Mouse (Mus musculus) MEL (cell line): ENCODE data around the gene Coq8b. TPM values are rescaled to one million over a fixed set of nuclear protein-coding genes. Genes with fewer than 3 reads are reported as not detected.
A peak's percentile ranks its signal among the peaks of the same experiment; 100 is the strongest.

Experiments used
- DNase-seq: peaks from one replicate; pipeline ENCODE4 v3.0.0; 2011; ENCODE audit warnings: low read depth, low spot score
- H3K27ac ChIP-seq: 2 replicates; pipeline ENCODE4 v1.5.1; 2012; ENCODE audit warnings: low read depth, mild to moderate bottlenecking, control low read depth, low read length, moderate library complexity; ENCODE audit not compliant: control insufficient read depth
- H3K27me3 ChIP-seq, 2 experiments: fragments of 150-350 bp in 1 of 2; sonication (generic) in 1 of 2; 2 replicates each; pipeline ENCODE4 v1.6.1; 2012; ENCODE audit warnings: low read length in 2 of 2, mild to moderate bottlenecking in 2 of 2, improper control_type of control experiment in 1 of 2, moderate library complexity in 1 of 2; ENCODE audit not compliant: insufficient read depth in 2 of 2, control insufficient read depth in 1 of 2
- H3K36me3 ChIP-seq, 2 experiments: 2 replicates each; pipeline ENCODE4 v1.6.1; 2012 to 2014; ENCODE audit warnings: low read length in 2 of 2, improper control_type of control experiment in 1 of 2, inconsistent platforms in 1 of 2, mild to moderate bottlenecking in 1 of 2; ENCODE audit not compliant: insufficient read depth in 2 of 2, control insufficient read depth in 1 of 2
- H3K4me1 ChIP-seq, 2 experiments: fragments of 150-350 bp in 1 of 2; sonication (generic) in 1 of 2; 2 replicates each; pipeline ENCODE4 v1.6.1; 2012; ENCODE audit warnings: low read length in 2 of 2, improper control_type of control experiment in 1 of 2, mild to moderate bottlenecking in 1 of 2; ENCODE audit not compliant: insufficient read depth in 2 of 2, control insufficient read depth in 1 of 2
- H3K4me3 ChIP-seq, 2 experiments: fragments of 150-350 bp in 1 of 2; sonication (generic) in 1 of 2; 2 replicates each; pipeline ENCODE4 v1.5.1; 2012; ENCODE audit warnings: low read depth in 2 of 2, low read length in 2 of 2, mild to moderate bottlenecking in 2 of 2, moderate library complexity in 2 of 2, control low read depth in 1 of 2, improper control_type of control experiment in 1 of 2; ENCODE audit not compliant: control insufficient read depth in 1 of 2, insufficient read depth in 1 of 2
- H3K79me2 ChIP-seq: 2 replicates; pipeline ENCODE4 v1.6.1; 2012; ENCODE audit warnings: mild to moderate bottlenecking, low read length, moderate library complexity; ENCODE audit not compliant: control insufficient read depth, poor library complexity, insufficient read depth
- H3K9ac ChIP-seq: 2 replicates; pipeline ENCODE4 v1.6.1; 2012; ENCODE audit warnings: low read depth, mild to moderate bottlenecking, control low read depth, low read length, moderate library complexity; ENCODE audit not compliant: control insufficient read depth, poor library complexity, severe bottlenecking
- H3K9me3 ChIP-seq: fragments of 150-350 bp; sonication (generic); replicated peaks from 2 replicates; pipeline ENCODE4 v1.6.1; 2012; ENCODE audit warnings: mild to moderate bottlenecking, low read length, improper control_type of control experiment, moderate library complexity; ENCODE audit not compliant: insufficient read depth
- BHLHE40 ChIP-seq: IDR thresholded peaks from 2 replicates; pipeline ENCODE4 v1.6.1; 2012; ENCODE audit warnings: low read depth, mild to moderate bottlenecking, inconsistent platforms, low read length, improper control_type of control experiment, borderline replicate concordance
- CHD1 ChIP-seq: IDR thresholded peaks from 2 replicates; pipeline ENCODE4 v1.6.1; 2012; ENCODE audit warnings: low read depth, mild to moderate bottlenecking, inconsistent platforms, low read length, improper control_type of control experiment
- CHD2 ChIP-seq: IDR thresholded peaks from 2 replicates; pipeline ENCODE4 v1.6.1; 2011; ENCODE audit warnings: low read length, improper control_type of control experiment
- CTCF ChIP-seq, 3 experiments: IDR thresholded peaks in 2 of 3; conservative IDR thresholded peaks in 1 of 3; 2 replicates each; pipeline ENCODE4 v1.5.1; 2011 to 2012; ENCODE audit warnings: low read length in 3 of 3, low read depth in 2 of 3, mild to moderate bottlenecking in 2 of 3, improper control_type of control experiment in 1 of 3, inconsistent platforms in 1 of 3, mixed read lengths in 1 of 3, moderate library complexity in 1 of 3; ENCODE audit not compliant: control insufficient read depth in 1 of 3, insufficient read depth in 1 of 3, poor library complexity in 1 of 3, severe bottlenecking in 1 of 3
- E2F4 ChIP-seq: IDR thresholded peaks from 2 replicates; pipeline ENCODE4 v1.6.1; 2011; ENCODE audit warnings: low read depth, low read length, improper control_type of control experiment, borderline replicate concordance
- ELF1 ChIP-seq: IDR thresholded peaks from 2 replicates; pipeline ENCODE4 v1.6.1; 2014; ENCODE audit warnings: low read depth, mild to moderate bottlenecking, inconsistent platforms, low read length, improper control_type of control experiment, moderate library complexity
- EP300 ChIP-seq, 2 experiments: IDR thresholded peaks; 2 replicates each; pipeline ENCODE4 v1.6.1; 2011; ENCODE audit warnings: improper control_type of control experiment in 2 of 2, low read length in 2 of 2, low read depth in 1 of 2, mild to moderate bottlenecking in 1 of 2
- ETS1 ChIP-seq: IDR thresholded peaks from 2 replicates; pipeline ENCODE4 v1.6.1; 2012; ENCODE audit warnings: low read depth, mild to moderate bottlenecking, inconsistent platforms, low read length, improper control_type of control experiment, moderate library complexity
- GABPA ChIP-seq: IDR thresholded peaks from 2 replicates; pipeline ENCODE4 v1.6.1; 2012; ENCODE audit warnings: low read depth, mild to moderate bottlenecking, inconsistent platforms, low read length, improper control_type of control experiment, moderate library complexity
- GATA1 ChIP-seq: IDR thresholded peaks from 2 replicates; pipeline ENCODE4 v1.6.1; 2011; ENCODE audit warnings: low read depth, low read length, improper control_type of control experiment
- HCFC1 ChIP-seq: IDR thresholded peaks from 2 replicates; pipeline ENCODE4 v1.6.1; 2012; ENCODE audit warnings: low read depth, mild to moderate bottlenecking, inconsistent platforms, low read length, improper control_type of control experiment, moderate library complexity
- JUND ChIP-seq: IDR thresholded peaks from 2 replicates; pipeline ENCODE4 v1.6.1; 2011; ENCODE audit warnings: low read depth, mild to moderate bottlenecking, improper control_type of control experiment, low read length
- KAT2A ChIP-seq: conservative IDR thresholded peaks from 2 replicates; pipeline ENCODE4 v1.6.1; 2012; ENCODE audit warnings: low read depth, low read length, improper control_type of control experiment, inconsistent platforms
- MAFK ChIP-seq: IDR thresholded peaks from 2 replicates; pipeline ENCODE4 v1.6.1; 2011; ENCODE audit warnings: low read depth, mild to moderate bottlenecking, low read length, improper control_type of control experiment, borderline replicate concordance
- MAX ChIP-seq: IDR thresholded peaks from 2 replicates; pipeline ENCODE4 v1.6.1; 2011; ENCODE audit warnings: low read length, improper control_type of control experiment
- MEF2A ChIP-seq: IDR thresholded peaks from 2 replicates; pipeline ENCODE4 v1.6.1; 2014; ENCODE audit warnings: low read depth, mild to moderate bottlenecking, inconsistent platforms, low read length, improper control_type of control experiment; ENCODE audit not compliant: poor library complexity, insufficient replicate concordance, severe bottlenecking; ENCODE audit errors: extremely low read depth
- MXI1 ChIP-seq: IDR thresholded peaks from 2 replicates; pipeline ENCODE4 v1.6.1; 2011; ENCODE audit warnings: mild to moderate bottlenecking, low read depth, low read length, improper control_type of control experiment
- MYB ChIP-seq: IDR thresholded peaks from 2 replicates; pipeline ENCODE4 v1.6.1; 2011; ENCODE audit warnings: mild to moderate bottlenecking, low read depth, low read length, improper control_type of control experiment
- MYC ChIP-seq: IDR thresholded peaks from 2 replicates; pipeline ENCODE4 v1.6.1; 2011; ENCODE audit warnings: low read depth, mild to moderate bottlenecking, low read length, improper control_type of control experiment, moderate library complexity
- NELFE ChIP-seq: IDR thresholded peaks from 2 replicates; pipeline ENCODE4 v1.6.1; 2011; ENCODE audit warnings: low read depth, low read length, improper control_type of control experiment
- NRF1 ChIP-seq: IDR thresholded peaks from 2 replicates; pipeline ENCODE4 v1.6.1; 2014; ENCODE audit warnings: low read depth, mild to moderate bottlenecking, inconsistent platforms, low read length, improper control_type of control experiment, moderate library complexity; ENCODE audit not compliant: poor library complexity, insufficient read depth, severe bottlenecking
- POLR2A ChIP-seq, 2 experiments: IDR thresholded peaks; 2 replicates each; pipeline ENCODE4 v1.6.1; 2011 to 2012; ENCODE audit warnings: low read length in 2 of 2, mild to moderate bottlenecking in 2 of 2, control low read depth in 1 of 2, improper control_type of control experiment in 1 of 2, low read depth in 1 of 2, moderate library complexity in 1 of 2; ENCODE audit not compliant: control insufficient read depth in 1 of 2, insufficient read depth in 1 of 2, poor library complexity in 1 of 2
- POLR2AphosphoS5 ChIP-seq: IDR thresholded peaks from 2 replicates; pipeline ENCODE4 v1.6.1; 2012; ENCODE audit warnings: low read depth, borderline replicate concordance, mild to moderate bottlenecking, inconsistent platforms, low read length, moderate library complexity, mixed read lengths
- RAD21 ChIP-seq: IDR thresholded peaks from 2 replicates; pipeline ENCODE4 v1.6.1; 2011; ENCODE audit warnings: mild to moderate bottlenecking, low read depth, low read length, improper control_type of control experiment
- RCOR1 ChIP-seq: IDR thresholded peaks from 2 replicates; pipeline ENCODE4 v1.6.1; 2012; ENCODE audit warnings: low read depth, mild to moderate bottlenecking, inconsistent platforms, low read length, improper control_type of control experiment
- SIN3A ChIP-seq: IDR thresholded peaks from 2 replicates; pipeline ENCODE4 v1.6.1; 2012; ENCODE audit warnings: low read length, improper control_type of control experiment, inconsistent platforms
- TAL1 ChIP-seq: IDR thresholded peaks from 2 replicates; pipeline ENCODE4 v1.6.1; 2012; ENCODE audit warnings: mild to moderate bottlenecking, inconsistent platforms, low read length, moderate library complexity, mixed read lengths
- TBP ChIP-seq: IDR thresholded peaks from 2 replicates; pipeline ENCODE4 v1.8.0; 2011; ENCODE audit warnings: low read depth, low read length, improper control_type of control experiment
- TCF12 ChIP-seq: IDR thresholded peaks from 2 replicates; pipeline ENCODE4 v1.6.1; 2014; ENCODE audit warnings: low read depth, mild to moderate bottlenecking, inconsistent platforms, low read length, improper control_type of control experiment, moderate library complexity
- UBTF ChIP-seq: IDR thresholded peaks from 2 replicates; pipeline ENCODE4 v1.6.1; 2012; ENCODE audit warnings: low read depth, mild to moderate bottlenecking, inconsistent platforms, low read length, improper control_type of control experiment, moderate library complexity, borderline replicate concordance; ENCODE audit not compliant: insufficient read depth
- USF2 ChIP-seq, 2 experiments: IDR thresholded peaks; 2 replicates each; pipeline ENCODE4 v1.6.1; 2011 to 2012; ENCODE audit warnings: improper control_type of control experiment in 2 of 2, low read length in 2 of 2, borderline replicate concordance in 1 of 2, inconsistent platforms in 1 of 2, low read depth in 1 of 2, mild to moderate bottlenecking in 1 of 2; ENCODE audit not compliant: insufficient read depth in 1 of 2
- ZC3H11A ChIP-seq: IDR thresholded peaks from 2 replicates; pipeline ENCODE4 v1.6.1; 2012; ENCODE audit warnings: low read depth, mild to moderate bottlenecking, inconsistent platforms, low read length, improper control_type of control experiment
- ZKSCAN1 ChIP-seq: IDR thresholded peaks from 2 replicates; pipeline ENCODE4 v1.6.1; 2012; ENCODE audit warnings: low read depth, mild to moderate bottlenecking, inconsistent platforms, low read length, improper control_type of control experiment, moderate library complexity
- ZMIZ1 ChIP-seq: IDR thresholded peaks from 2 replicates; pipeline ENCODE4 v1.6.1; 2012; ENCODE audit warnings: low read depth, mild to moderate bottlenecking, inconsistent platforms, low read length, improper control_type of control experiment, moderate library complexity
- ZNF384 ChIP-seq: IDR thresholded peaks from 2 replicates; pipeline ENCODE4 v1.6.1; 2012; ENCODE audit warnings: low read depth, mild to moderate bottlenecking, inconsistent platforms, low read length, improper control_type of control experiment
- polyA plus RNA-seq, 2 experiments: library from polyadenylated mRNA; stranded (reverse) in 1 of 2; unstranded in 1 of 2; fragments of >175 nt in 1 of 2; fragments of >200 nt in 1 of 2; gene quantifications; 2 replicates each; pipeline versions ENCODE4 v1.2.1 to v1.2.4; 2012; ENCODE audit warnings: low replicate concordance in 2 of 2, low read depth in 1 of 2; ENCODE audit not compliant: insufficient read length in 2 of 2, insufficient read depth in 1 of 2, missing spikeins in 1 of 2
- total RNA-seq: library from RNA; depleted of rRNA; stranded (reverse); fragments of 300-350 nt; gene quantifications from 2 replicates; pipeline ENCODE4 v1.2.3, GENCODE M21; 2012

The Coq8b gene
- total and polyA plus RNA-seq, 3 experiments: 13.8 to 22.7 TPM; not detected in 1

GRCm38 (mm10) chr7:27258205-27258899 is 25.5 kb downstream of the Coq8b start, which contains the start of gene Numbl:
Gene Numbl, plus strand, starts transcription at chr7:27258433.
- Histone ChIP-seq H3K9ac (peak within 1 kb of the TSS; percentile 79), H3K4me1 (peaks cover 13 to 43% of the 10 kb centered on the region in 2 experiments), H3K36me3 (peaks cover 0 to 32% of the 10 kb centered on the region in 2 experiments; a peak in 2 of 4 replicates), H3K9me3 (no peaks in the 10 kb centered on the region), H3K79me2 (no peaks in the 10 kb centered on the region; the same call in 1 of the 2 replicates), H3K27ac (peak within 1 kb of the TSS; percentile 88), H3K27me3 (no peaks in the 10 kb centered on the region), H3K4me3 (peak within 1 kb of the TSS; percentile 78 to 92)
- peak; percentile 94 for DNase-seq
- TF ChIP-seq NRF1 (no peak), BHLHE40 (no peak), ETS1 (no peak), MAFK (peak; percentile 29; the same call in 1 of the 2 replicates), UBTF (no peak), GABPA (peak; percentile 86), ZKSCAN1 (no peak), ZNF384 (no peak), GATA1 (no peak), NELFE (0 out of 2 replicates have a peak, but pooled peaks have one; percentile 23), CHD1 (no peak), RAD21 (no peak), MAX (no peak), TCF12 (no peak), USF2 (IDR thresholded peaks at IDR 0.05; ENCODE audit: borderline replicate concordance in 1 of 2, insufficient read depth in 1 of 2, low read depth in 1 of 2, low read length in 2 of 2) (no peak), MEF2A (no peak), TAL1 (no peak), HCFC1 (peak; percentile 62), CTCF (IDR thresholded peaks at IDR 0.05 in 2 of 3, conservative IDR thresholded peaks at IDR 0.05 in 1 of 3; ENCODE audit: control insufficient read depth in 1 of 3, insufficient read depth in 1 of 3, low read depth in 2 of 3, low read length in 3 of 3, poor library complexity in 1 of 3, severe bottlenecking in 1 of 3) (no peak), KAT2A (no peak), POLR2AphosphoS5 (no peak), SIN3A (peak; percentile 43; the same call in 1 of the 2 replicates), ZMIZ1 (no peak), ZC3H11A (no peak; the same call in 1 of the 2 replicates), POLR2A (IDR thresholded peaks at IDR 0.05; ENCODE audit: control insufficient read depth in 1 of 2, insufficient read depth in 1 of 2, low read depth in 1 of 2, low read length in 2 of 2, poor library complexity in 1 of 2) (peak in 1 of 2 experiments; percentile 43; a peak in 1 of 4 replicates), TBP (no peak), MYB (no peak), ELF1 (peak; percentile 32; the same call in 1 of the 2 replicates), EP300 (IDR thresholded peaks at IDR 0.05; ENCODE audit: low read depth in 1 of 2, low read length in 2 of 2) (peak in 1 of 2 experiments; percentile 43; a peak in 1 of 4 replicates), CHD2 (no peak), E2F4 (no peak), MXI1 (peak; percentile 50; the same call in 1 of the 2 replicates), MYC (no peak), RCOR1 (0 out of 2 replicates have a peak, but pooled peaks have one; percentile 10), JUND (no peak)
